Mouse (Mus musculus): ENCODE measurements around the gene Qser1. TPM values are rescaled to one million over a fixed set of nuclear protein-coding genes. Genes with fewer than 3 reads are reported as not detected.

The Qser1 gene
- 3.4 and 9.9 TPM in 2 replicates for polyA plus RNA-seq (2012; rRNA removed; ENCODE audit: low replicate concordance)

DNA sequence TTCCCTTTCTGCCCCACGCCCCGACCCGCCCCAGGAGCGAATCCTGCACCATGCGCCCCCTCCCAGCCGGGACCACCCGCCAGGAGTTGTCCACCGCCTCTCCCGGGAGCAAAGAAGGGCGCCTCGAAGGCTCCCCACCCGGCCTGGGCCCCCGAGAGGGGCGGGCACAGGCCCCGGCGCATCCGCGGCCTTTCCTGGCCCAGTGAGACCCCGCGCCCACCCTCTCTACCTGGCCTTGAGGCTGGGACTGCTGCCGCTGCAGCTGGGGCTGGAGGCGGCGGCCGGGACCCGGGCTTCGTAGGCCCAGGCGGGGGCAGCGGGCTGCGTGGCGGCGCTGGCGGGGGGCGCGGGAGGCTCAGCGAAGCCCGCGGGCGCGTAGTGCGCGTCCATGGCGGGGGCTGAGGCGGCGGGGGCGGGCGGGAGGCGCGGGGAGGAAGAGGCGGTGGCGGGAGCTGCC lies at the start of gene Qser1:
Gene Qser1, minus strand, starts transcription at position 390 of the 457 bp plus-strand sequence.

DNA sequence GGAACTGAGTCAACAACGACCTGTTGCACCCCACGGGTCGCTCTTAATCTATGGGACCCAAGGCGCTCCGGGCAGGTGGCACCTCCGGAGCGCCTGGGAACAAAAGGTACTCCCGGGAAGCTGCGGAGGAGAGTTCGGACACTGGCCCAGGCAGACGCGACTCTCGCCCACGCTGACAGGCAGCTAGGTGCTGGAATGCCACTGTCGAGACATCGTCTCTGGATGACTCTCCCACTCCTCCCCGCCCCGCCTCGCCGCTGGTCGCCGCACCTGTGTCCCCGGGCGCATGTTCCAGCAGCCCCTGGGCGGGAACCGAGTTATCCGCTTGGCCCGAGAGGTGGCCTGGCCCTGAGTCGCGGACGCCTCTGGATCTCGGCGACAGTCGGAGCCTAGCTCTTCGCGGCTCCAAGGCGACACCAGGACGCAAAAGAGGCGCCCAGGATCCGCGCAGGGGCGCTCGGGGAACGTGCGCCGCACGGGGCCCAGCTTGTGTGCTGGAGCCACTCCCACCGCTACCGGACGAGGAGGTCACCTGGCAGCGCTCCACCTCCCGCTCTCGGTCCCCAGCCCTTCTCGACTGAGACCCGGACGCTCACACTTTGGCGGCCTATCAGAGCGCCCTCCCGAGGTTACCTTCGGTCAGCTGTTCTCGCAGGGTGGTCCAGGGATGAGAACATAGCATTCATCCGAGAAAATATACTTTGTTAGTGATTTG lies 32.9 kb upstream of the Qser1 start, which contains the start of gene Prrg4:
Gene Prrg4, minus strand, starts transcription at position 601 of the 715 bp plus-strand sequence.

GRCm38 (mm10) chr2:104742741-104743064 lies 73.9 kb downstream of the Qser1 start, which contains the start of gene Depdc7:
Depdc7 (minus strand) TSS chr2:104742878.

DNA sequence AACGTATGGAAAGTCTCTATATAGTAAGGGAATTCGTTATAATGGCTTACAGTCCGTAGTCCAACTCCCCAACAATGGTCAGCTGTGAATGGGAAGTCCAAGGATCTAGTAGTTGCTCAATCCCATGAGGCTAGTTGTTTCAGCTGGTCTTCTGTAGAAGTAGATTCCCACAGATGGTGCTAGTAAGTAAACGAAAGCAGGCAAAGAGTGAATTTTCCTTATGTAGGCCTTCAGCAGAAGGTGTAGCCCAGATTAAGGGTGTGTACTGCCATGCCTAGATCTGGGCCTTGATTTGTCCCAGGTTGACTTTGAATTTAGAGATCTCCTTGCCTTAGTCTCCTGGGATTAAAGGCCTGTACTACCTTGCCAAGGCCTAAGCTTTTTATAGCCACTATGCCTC lies 100.3 kb downstream of the Qser1 start, which contains the start of gene Pin1rt1:
Gene Pin1rt1, minus strand, starts transcription at position 101 of the 400 bp plus-strand sequence.

GRCm38 (mm10) chr2:104711585-104712485 lies 104.7 kb downstream of the Qser1 start, which contains the start of gene Tcp11l1:
Tcp11l1 (minus strand) TSS chr2:104712169.

Other genes starting within 250 kb of the Qser1 start
- gene Cstf3, start 226.2 kb downstream of the Qser1 start, polyA plus RNA-seq (2012; rRNA removed; ENCODE audit: low replicate concordance) = 4.2 and 9.1 TPM in 2 replicates
- gene Tcp11l1, start 104.6 kb downstream of the Qser1 start, polyA plus RNA-seq (2012; rRNA removed; ENCODE audit: low replicate concordance) = 4.4 and 4.5 TPM in 2 replicates
- gene Pin1rt1, start 100.4 kb downstream of the Qser1 start, polyA plus RNA-seq (2012; rRNA removed; ENCODE audit: low replicate concordance) = not detected in 2 replicates
- 1.4 and 1.7 TPM in 2 replicates for gene Depdc7, start 73.9 kb downstream of the Qser1 start, polyA plus RNA-seq (2012; rRNA removed; ENCODE audit: low replicate concordance)
- gene Prrg4, start 33.1 kb upstream of the Qser1 start, polyA plus RNA-seq (2012; rRNA removed; ENCODE audit: low replicate concordance) = 0.70 and 0.85 TPM in 2 replicates
- gene Ccdc73, start 51.0 kb upstream of the Qser1 start, polyA plus RNA-seq (2012; rRNA removed; ENCODE audit: low replicate concordance) = 1.0 and 2.0 TPM in 2 replicates
- gene Eif3m, start 200.3 kb upstream of the Qser1 start, polyA plus RNA-seq (2012; rRNA removed; ENCODE audit: low replicate concordance) = 15.2 and 35.2 TPM in 2 replicates

All from mammary gland, adult 2 months (tissue).